Mouse (Mus musculus): ENCODE measurements around the gene Lars2. TPM values are rescaled to one million over a fixed set of nuclear protein-coding genes. Genes with fewer than 3 reads are reported as not detected.

The Lars2 gene
- polyA plus RNA-seq, 1 experiment from 2014 or later: 964 TPM

Other genes with a start within 250 kb of the Lars2 start
- gene Clec3b, start 216.0 kb upstream of the Lars2 start, polyA plus RNA-seq (2015; fragmentation: Nextera tagmentation; extraction: Ambion mirVana): 0.72 and 1.6 TPM in 2 replicates
- gene Cdcp1, start 150.9 kb upstream of the Lars2 start, polyA plus RNA-seq (2015; fragmentation: Nextera tagmentation; extraction: Ambion mirVana): 7.5 and 7.7 TPM in 2 replicates
- gene Tmem158, start 106.2 kb upstream of the Lars2 start, polyA plus RNA-seq (2015; fragmentation: Nextera tagmentation; extraction: Ambion mirVana): 7.2 and 8.8 TPM in 2 replicates
- 49.3 and 50.5 TPM in 2 replicates for gene Limd1, start 111.8 kb downstream of the Lars2 start, polyA plus RNA-seq (2015; fragmentation: Nextera tagmentation; extraction: Ambion mirVana)
- 56.1 and 64.2 TPM in 2 replicates for gene Sacm1l, start 162.8 kb downstream of the Lars2 start, polyA plus RNA-seq (2015; fragmentation: Nextera tagmentation; extraction: Ambion mirVana)

All from kidney, embryonic 15.5 days (tissue).